Mouse (Mus musculus) thymus, adult 2 months (tissue): ENCODE results near the gene Snx3.

Experiments used
- CTCF ChIP-seq: fragments of 200-500 bp; IDR thresholded peaks from 2 replicates; pipeline ENCODE4 v1.5.1; 2012; ENCODE audit warnings: mild to moderate bottlenecking, control low read depth, low read length, moderate library complexity, borderline replicate concordance; ENCODE audit not compliant: control insufficient read depth, poor library complexity, insufficient read depth; ENCODE audit errors: extremely low read depth
- POLR2A ChIP-seq: fragments of 200-500 bp; IDR thresholded peaks from 2 replicates; pipeline ENCODE4 v1.6.1; 2012; ENCODE audit warnings: mild to moderate bottlenecking, low read length, control low read depth, moderate library complexity; ENCODE audit not compliant: control insufficient read depth, poor library complexity, insufficient read depth; ENCODE audit errors: extremely low read depth

- TF ChIP-seq CTCF (no peak), POLR2A (no peak)
Measured at GRCm38 (mm10) chr10:42488606-42489296, 13.1 kb upstream of the Snx3 start.
